Mouse (Mus musculus): ENCODE measurements at regions not wholly inside any gene's neighbourhood (a gene's known extent, or its start where the extent isn't known, plus 50 kb on each side); places are given as distances from the start of the nearest gene placed in this dataset.

DNA sequence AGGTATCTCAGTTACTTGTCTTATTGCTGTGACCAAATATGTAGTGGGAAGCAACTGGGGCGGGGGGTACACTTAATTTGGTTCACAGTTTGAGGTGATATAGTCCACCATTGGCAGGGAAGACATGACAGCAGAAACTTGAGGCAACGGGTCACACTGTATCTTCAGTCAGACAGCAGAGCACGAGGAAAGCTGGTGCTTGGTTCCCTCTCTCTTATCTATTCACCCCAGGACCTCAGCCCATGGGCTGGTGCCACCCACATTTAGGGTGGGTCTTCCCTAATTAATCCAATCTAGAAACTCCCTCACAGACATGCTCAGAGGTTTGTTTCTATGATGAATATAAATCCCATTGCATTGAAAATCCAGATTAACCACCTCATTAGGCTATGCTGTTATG lies 56.5 kb downstream of the Otud1 start:
- no peak for DNase-seq (ENCODE audit: low spot score in 2 of 2)

- DNase-seq (ENCODE audit: low spot score in 2 of 2): peak; percentile 59 to 60
These were observed 58.1 kb downstream of the Otud1 start for GRCm38 (mm10) chr2:19715564-19716238.

DNA sequence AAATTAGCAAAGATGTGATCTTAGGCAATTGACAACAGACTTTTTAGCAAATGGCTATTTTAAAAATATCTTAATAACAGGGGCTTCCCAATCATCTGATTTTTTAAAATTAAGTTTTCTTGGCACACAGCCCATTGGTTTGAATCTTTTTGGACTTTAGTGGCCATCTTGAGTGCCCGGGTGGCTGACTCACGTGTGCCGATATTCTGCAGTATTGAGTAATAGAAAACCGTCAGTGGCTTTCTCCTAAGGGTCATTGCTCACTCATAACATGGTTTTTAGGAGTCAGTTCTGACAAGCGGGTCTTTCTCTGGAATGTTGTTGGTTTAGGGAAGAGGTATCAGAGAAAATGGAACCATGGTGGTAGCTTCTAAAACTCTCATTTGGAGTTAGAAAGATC lies 58.8 kb downstream of the Otud1 start:
- no peak for DNase-seq (ENCODE audit: low spot score in 2 of 2)

DNA sequence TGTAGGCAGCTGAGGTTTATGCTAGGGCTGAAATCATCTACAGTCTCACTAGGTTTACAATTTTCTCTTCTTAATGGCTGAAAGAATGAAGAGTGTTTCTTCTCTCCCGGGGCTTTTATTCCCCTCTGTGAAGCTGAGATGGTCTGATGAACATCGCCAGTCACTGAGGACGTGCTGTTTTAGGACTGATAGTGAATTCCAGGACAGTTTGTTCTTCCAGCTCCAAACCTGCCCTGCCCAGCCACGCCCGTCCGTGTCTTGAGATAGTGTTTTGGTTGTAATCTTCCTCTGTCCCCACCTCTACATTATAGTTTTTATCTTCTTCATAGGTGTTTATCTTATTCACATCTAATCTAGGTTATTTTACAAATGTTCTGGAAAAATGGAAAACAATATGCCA lies 68.5 kb downstream of the Otud1 start:
- DNase-seq (ENCODE audit: low spot score in 2 of 2): no peak

DNA sequence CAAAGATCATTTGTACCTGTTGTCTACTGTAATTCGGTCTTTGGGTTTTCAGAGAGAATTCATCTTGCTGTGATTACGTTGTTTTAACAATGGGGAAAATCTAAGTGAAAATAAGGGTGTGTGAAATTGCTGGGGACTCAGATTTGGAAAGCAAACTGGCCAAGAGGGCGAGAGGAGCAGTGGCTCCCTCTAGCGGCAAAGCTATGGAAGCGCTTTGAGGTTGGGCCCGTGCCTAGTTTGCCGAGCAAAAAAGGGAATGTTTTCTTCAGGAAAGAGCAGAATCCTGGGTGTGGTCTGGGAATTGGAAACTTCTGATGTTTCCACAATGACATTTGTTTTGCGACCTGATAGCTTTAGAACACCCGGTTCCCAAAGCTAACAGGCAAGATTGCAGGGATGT lies 69.4 kb downstream of the Otud1 start:
- DNase-seq (ENCODE audit: low spot score in 2 of 2): peak; percentile 26 to 33

DNA sequence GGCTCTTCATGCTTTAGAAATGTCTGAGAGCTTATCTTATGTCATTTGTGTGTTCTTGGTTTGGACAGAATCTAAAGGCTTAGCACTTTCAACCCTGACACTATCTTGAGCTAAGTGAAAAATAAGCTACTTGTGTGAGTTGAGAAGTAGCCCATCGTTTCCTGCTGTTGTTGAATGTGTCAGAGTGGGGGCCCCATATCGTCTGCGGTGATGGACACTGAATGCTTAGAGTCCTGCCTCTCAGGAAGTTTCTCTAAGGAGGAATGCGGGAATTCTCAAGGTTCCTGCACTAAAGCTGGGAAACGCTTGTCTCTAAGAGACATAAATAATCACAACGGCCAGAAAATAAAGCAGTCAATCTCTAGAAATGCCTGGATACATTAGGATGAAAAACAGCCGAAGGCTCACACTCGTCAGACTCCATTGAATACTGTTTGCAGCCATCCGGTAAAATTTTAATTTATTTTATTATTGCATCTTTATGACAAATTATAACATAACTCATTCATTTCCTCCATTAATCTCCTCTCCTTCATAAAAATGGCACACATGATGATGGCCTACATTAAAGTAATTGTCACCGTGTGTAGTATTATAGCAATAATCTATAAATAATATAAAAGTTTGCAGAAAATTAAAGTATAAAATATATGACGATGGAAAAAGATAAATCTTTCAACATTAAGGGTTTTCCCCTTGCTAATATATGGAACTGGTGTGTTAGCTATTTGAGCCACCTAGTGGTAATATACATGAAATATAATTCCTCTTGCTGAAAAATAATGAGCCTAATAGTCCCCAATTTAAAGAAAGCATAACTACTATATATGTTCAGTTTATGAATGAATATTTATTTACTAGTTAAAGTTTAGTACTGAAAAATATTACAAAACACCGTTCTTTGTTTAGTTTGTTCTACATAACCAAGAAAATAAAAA lies 75.6 kb downstream of the Otud1 start:
- no peak for DNase-seq (ENCODE audit: low spot score in 2 of 2)

DNA sequence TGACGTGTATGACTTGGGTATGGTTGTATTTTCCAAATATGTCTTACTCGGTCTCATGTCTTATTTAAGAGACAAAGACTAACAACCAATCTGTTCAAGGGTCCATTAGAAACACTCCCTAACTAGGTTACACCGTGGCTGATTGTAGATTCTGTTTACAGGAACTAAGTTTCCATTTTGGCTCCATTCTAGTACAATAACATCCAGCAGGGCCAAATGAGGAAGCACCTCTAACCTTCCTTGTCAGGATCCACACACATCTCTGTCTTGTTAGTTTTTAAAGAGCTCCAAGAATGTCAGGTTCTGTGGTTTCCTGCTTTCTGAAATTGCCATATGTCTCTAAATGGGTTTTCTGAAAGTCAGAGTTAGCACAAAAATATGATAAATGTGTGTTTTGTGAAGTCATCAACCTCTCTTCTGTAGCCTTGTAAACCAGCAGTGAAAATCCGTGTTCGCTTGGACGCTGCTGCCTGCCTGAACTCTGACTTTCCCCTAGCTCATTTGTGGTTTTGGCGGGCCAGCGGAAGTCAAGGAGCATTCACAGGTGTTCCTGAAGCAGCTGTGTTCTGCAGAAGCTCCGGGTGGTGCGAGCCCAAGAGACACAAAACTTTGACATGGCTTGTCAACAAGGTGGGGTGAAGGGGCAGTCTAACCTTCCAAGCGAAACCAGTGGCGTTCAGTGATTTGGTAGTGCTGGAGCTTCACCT lies 76.8 kb downstream of the Otud1 start:
- DNase-seq (ENCODE audit: low spot score in 2 of 2): no peak

- DNase-seq (ENCODE audit: low spot score in 2 of 2): no peak
These were observed 84.0 kb downstream of the Otud1 start for GRCm38 (mm10) chr2:19741508-19741907.

DNA sequence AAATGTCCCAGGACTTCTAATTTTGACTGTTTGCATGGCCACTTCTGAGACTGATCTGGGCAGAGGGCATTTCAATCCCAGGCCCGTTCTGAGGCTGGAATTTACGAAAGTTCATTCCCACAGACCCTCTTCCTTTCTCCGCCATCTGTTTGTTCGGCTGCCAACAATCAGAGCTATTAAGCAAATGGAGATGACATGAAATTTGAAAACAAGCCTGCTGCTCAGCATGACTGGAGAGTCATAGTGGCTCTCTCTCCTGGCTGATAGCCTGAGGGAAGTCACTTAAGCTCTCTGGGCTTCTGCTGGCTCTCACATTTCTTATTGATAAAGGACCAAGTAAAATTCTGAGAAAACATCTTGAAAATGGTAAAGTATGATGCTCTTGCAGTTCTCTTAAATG lies 85.9 kb downstream of the Otud1 start:
- no peak for DNase-seq (ENCODE audit: low spot score in 2 of 2)

DNA sequence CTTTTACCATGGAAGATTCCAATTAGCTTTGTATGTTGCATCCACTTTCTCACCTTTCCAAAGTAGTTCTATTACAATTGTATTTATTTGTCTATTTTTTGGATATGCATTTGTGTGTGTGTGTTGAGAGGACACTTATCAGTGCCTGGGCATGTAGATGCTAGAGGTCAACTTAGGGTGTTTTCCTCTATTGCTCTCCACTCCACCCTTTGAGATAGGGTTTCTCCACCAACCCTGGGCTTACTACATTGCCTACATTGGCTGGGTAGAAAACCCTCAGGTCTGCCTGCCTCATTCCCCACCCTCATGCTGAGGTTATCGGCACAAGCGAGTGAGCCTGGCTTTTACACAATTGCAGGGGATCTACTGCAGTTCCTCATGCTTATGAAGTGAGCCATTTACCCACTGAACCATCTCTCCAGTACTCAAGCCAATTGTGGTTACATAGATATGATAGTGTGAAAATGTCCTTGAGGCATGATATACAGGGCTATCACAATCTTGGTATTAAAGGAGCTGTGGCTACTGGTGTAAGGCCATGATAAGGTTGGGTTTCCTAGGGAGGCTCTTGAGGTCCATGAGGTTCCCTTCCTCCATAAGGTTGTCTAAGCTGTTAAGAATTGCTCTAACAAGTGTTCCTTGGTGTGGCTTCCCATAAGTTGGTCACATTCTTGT lies 87.6 kb downstream of the Otud1 start:
- DNase-seq (ENCODE audit: low spot score in 2 of 2): no peak

DNA sequence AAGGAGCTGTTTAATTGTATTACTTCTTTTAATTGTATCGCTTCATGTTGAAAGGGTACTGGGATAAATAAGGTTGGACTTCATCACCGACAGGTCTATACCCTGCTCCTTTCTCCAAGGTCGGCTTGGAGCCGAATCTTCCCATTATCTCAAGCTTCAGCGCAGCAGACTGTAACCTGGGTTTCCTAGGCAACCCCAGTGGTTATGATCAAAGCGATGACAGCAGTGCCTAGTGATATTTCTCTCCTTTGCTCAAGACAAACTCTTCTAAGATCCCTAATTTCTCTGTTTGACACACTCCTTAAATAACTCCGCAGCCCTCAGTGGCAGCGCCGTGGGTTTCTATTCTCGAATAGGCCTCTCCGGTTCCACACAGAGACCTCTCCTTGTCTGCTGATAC lies 95.2 kb downstream of the Otud1 start:
- DNase-seq (ENCODE audit: low spot score in 2 of 2): no peak

- no peak for DNase-seq (ENCODE audit: low spot score in 2 of 2)
These were observed 95.9 kb downstream of the Otud1 start for GRCm38 (mm10) chr2:19753479-19753878.

GRCm38 (mm10) chr2:19757910-19758309 lies 100.4 kb downstream of the Otud1 start:
- DNase-seq (ENCODE audit: low spot score in 2 of 2): no peak

DNA sequence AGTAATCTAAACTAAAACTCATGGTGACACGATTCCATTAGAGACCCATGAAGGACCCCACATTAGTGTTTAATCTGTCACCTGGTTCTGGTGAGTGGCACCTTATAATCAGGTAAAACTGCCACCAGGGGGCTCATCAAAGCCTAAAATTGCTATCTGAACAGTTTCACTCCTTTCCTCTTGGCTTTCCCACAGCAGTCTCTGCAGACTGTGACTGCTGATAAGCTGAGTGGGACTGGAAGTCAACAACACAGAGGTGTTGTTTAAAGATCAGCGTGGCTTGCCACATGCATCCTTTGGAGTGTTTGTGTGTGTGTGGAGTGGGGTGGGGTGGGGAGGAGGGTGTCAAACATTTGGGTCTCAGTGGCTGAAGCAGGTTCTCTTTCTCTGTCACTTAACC lies 101.6 kb downstream of the Otud1 start:
- no peak for DNase-seq (ENCODE audit: low spot score in 2 of 2)

- no peak for DNase-seq (ENCODE audit: low spot score in 2 of 2)
These were observed 102.0 kb downstream of the Otud1 start for GRCm38 (mm10) chr2:19759577-19759976.

DNA sequence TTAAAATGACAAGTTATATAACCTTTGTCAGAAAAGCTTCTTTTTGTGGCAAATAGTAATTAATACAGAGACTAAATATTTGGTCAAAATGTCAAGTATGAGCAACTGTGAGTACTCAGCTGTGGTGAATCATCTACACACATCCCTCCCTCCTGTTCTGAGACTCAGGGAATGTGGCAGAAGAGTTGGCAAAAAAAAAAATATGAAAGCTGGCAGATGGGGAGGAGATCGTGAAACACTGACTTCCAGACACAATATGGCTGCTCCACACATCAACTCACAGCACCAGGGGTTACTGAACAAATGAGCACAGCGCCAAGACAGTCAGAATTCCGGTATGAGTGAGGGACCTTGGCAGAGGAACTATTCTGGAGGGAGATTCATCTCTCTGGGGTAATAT lies 105.4 kb downstream of the Otud1 start:
- no peak for DNase-seq (ENCODE audit: low spot score in 2 of 2)

- DNase-seq (ENCODE audit: low spot score in 2 of 2): no peak
These were observed 124.7 kb upstream of the Etl4 start for GRCm38 (mm10) chr2:19784913-19785312.

- no peak for DNase-seq (ENCODE audit: low spot score in 2 of 2)
These were observed 123.8 kb upstream of the Etl4 start for GRCm38 (mm10) chr2:19785663-19786260.

DNA sequence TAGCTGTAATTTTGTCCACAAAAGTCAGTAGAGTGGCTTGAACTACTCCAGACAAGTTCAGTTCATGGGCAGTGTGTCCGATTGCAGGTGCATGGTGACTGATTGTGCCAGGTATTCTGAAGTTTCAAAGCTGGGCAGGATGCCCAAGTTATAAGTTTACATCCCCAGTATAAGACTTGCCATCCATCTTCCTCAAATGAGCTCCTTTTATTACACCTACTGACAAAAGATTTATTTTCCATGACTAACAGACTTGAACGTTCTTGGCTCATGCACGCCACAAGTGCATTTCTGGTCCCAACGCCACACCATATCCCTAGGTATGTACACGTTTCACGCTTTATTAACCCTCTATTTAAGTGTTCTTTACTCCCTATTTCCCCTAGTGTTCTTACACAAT lies 117.4 kb upstream of the Etl4 start:
- no peak for DNase-seq (ENCODE audit: low spot score in 2 of 2)

DNA sequence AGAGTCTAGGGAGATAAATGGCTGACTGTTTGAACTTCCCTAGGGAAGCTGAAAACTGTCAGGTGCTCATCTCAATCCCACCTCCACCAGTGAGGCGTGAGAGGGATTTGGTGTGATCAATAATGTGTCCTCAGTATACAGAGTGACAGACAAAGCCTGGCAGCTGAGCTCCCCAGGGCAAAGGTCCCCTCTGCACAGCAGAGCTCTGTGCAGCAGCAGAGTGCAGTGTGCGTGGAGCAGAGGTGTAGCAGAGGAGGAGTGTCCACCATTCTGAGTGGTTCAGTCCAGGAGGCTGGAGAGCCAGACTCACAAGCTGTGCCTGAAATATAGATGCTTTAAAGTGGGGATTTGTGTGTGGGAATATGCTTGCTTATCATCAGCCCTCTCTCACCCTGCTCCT lies 112.8 kb upstream of the Etl4 start:
- no peak for DNase-seq (ENCODE audit: low spot score in 2 of 2)

All from urinary bladder, postnatal 36 days (tissue).